Mouse (Mus musculus) macrophage (primary cell): ENCODE results near the gene Prlr. TPM values are rescaled to one million over a fixed set of nuclear protein-coding genes. Genes with fewer than 3 reads are reported as not detected.

ENCODE experiments used
- H3K27ac ChIP-seq: fragments of 350-480 bp; formaldehyde crosslinking; 2 replicates; pipeline ENCODE4 v1.9.0; 2021
- H3K36me3 ChIP-seq: fragments of 350-480 bp; formaldehyde crosslinking; 2 replicates; pipeline ENCODE4 v1.9.0; 2021; ENCODE audit errors: inconsistent target
- H3K4me3 ChIP-seq: fragments of 350-480 bp; formaldehyde crosslinking; 2 replicates; pipeline ENCODE4 v1.9.0; 2021; ENCODE audit errors: inconsistent target
- H3K79me2 ChIP-seq: fragments of 350-480 bp; formaldehyde crosslinking; 2 replicates; pipeline ENCODE4 v1.9.0; 2021; ENCODE audit errors: inconsistent target
- WGBS: methylation state at CpG from one replicate; pipeline ENCODE4 v1.1.7; 2026; ENCODE audit warnings: inconsistent platforms; ENCODE audit not compliant: missing documents; 5-methylcytosine and 5-hydroxymethylcytosine counted together
- polyA plus RNA-seq: library from polyadenylated mRNA; stranded (reverse); fragments of 250-400 nt; gene quantifications from 3 replicates; pipeline ENCODE4 v1.2.4, GENCODE M21; 2018; ENCODE audit warnings: inconsistent platforms

Prlr gene
- polyA plus RNA-seq, 1 experiment from 2014 or later, result not detected

DNA sequence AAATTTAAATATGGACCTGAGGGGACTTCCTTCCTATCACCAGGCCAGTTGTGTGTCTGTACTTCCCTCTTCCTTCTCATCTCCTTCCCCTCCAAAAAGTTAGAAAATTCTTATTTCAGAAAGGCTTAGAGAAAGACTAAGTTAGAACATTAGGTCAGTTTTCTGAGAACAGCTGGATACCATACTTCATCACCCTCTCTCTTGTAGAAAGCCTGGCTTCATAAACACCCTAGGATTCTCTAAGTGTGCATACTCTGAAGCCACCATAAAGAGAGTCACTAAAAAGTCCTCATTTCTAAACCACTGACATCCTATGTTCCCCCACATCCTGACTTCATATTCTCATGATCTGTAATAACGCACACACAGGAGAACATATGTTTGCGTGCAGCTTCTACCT lies 85.2 kb downstream of the Prlr start:
- Histone ChIP-seq H3K36me3 (no peaks in the 10 kb centered on the region), H3K79me2 (no peaks in the 10 kb centered on the region), H3K27ac (no peak overlapping the region), H3K4me3 (no peak overlapping the region)
- 100% methylated on average over 2 of the region's 2 CpGs for WGBS

DNA sequence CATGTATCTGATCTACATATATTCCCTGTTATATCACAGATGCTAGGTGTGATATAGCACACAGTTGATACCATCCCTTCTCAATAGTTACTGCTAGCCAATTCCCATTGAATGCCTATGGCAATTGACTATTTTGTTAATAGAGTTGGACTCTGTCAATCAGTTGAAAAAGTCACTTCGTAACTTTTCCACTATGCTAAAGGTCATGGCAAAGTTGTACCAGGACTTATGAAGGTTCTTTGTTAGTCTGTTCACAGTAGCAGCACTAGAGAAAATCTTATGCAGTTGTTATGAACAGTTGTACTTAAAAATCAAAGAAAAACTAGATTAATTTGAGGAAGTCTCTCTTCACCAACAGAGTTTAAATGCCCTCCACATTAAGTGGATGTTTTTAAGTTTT lies 85.6 kb downstream of the Prlr start:
- H3K4me3 ChIP-seq, result no peak overlapping the region
- no peak overlapping the region for H3K27ac ChIP-seq
- 93% methylated on average over 1 of the region's 1 CpGs for WGBS
- H3K79me2 ChIP-seq, result no peaks in the 10 kb centered on the region
- H3K36me3 ChIP-seq, result no peaks in the 10 kb centered on the region

GRCm38 (mm10) chr15:10263420-10263819 lies 86.4 kb downstream of the Prlr start:
- WGBS, result 93% methylated on average over 3 of the region's 3 CpGs
- H3K27ac ChIP-seq, result no peak overlapping the region
- no peaks in the 10 kb centered on the region for H3K36me3 ChIP-seq
- H3K4me3 ChIP-seq, result no peak overlapping the region
- H3K79me2 ChIP-seq, result no peaks in the 10 kb centered on the region

- no peak overlapping the region for H3K27ac ChIP-seq
- no peaks in the 10 kb centered on the region for H3K36me3 ChIP-seq
- WGBS, result 93% methylated on average over 5 of the region's 5 CpGs
- no peaks in the 10 kb centered on the region for H3K79me2 ChIP-seq
- H3K4me3 ChIP-seq, result no peak overlapping the region
These were observed 87.8 kb downstream of the Prlr start for GRCm38 (mm10) chr15:10264885-10265284.

DNA sequence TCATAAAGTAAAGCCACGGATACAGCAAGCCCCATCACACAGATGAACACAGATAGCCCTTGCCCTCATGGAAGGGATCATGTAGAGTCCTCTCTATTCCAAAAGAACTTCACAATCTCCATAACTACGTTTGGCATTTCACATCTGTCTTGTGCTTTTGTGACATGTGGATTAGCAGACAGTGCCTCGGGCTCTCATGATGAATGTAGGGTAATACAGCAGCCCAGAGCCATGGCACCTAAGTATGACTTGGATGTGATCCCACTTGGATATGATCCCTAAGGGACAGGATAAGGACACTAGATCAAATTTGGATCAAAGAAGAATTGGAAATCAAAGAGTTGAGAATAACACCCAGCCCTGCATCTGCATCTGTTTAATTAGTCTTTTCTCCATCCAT lies 90.2 kb downstream of the Prlr start:
- Histone ChIP-seq H3K27ac (no peak overlapping the region), H3K4me3 (no peak overlapping the region), H3K36me3 (no peaks in the 10 kb centered on the region), H3K79me2 (no peaks in the 10 kb centered on the region)
- 59% methylated on average over 3 of the region's 3 CpGs for WGBS

- Histone ChIP-seq H3K79me2 (no peaks in the 10 kb centered on the region), H3K36me3 (no peaks in the 10 kb centered on the region), H3K27ac (no peak overlapping the region), H3K4me3 (no peak overlapping the region)
These were observed 99.3 kb downstream of the Prlr start for GRCm38 (mm10) chr15:10276386-10276785.

DNA sequence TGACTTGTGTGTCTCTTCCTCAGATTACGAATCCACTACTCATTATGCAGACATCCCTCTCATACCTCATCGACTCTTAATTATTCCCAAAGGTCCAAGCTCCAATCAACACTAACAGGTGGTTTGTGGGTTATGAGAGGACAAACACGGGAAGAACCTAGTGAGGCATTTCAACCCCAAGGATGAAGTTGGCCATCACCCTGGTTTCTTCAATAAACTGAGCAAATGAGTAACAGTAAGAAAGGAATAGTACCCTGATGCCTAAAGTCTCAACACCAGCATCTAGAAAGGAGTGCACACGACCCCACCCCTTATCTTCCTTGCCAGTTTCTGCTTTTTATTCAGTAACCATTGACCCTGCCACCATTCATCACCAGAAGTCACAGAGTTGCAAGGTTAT lies 100.4 kb downstream of the Prlr start:
- H3K79me2 ChIP-seq, result no peaks in the 10 kb centered on the region
- 80% methylated on average over 4 of the region's 4 CpGs for WGBS
- no peaks in the 10 kb centered on the region for H3K36me3 ChIP-seq
- no peak overlapping the region for H3K27ac ChIP-seq
- no peak overlapping the region for H3K4me3 ChIP-seq

DNA sequence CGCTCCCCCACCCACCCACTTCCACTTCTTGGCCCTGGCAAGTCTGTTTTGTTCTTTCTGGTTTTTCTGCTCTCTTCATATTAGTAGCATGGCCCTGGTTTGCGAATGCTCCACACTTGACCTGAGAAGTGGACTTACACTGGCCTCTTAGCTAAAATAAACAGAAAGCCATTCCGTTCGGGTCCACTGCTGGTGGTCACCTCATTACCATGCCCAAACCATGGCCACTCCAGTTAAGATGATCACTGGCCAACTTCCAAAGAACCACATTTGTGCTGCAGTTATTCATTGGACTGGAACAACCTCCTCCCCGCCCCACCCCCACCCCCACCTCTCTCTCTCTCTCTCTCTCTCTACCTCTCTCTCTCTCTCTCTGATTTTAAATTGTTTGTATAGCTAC lies 104.5 kb downstream of the Prlr start:
- H3K36me3 ChIP-seq, result no peaks in the 10 kb centered on the region
- no peak overlapping the region for H3K27ac ChIP-seq
- WGBS, result 93% methylated on average over 4 of the region's 5 CpGs

GRCm38 (mm10) chr15:10283661-10284060 lies 106.6 kb downstream of the Prlr start:
- Histone ChIP-seq H3K27ac (no peak overlapping the region), H3K4me3 (no peak overlapping the region), H3K79me2 (no peaks in the 10 kb centered on the region), H3K36me3 (no peaks in the 10 kb centered on the region)

More for the DNA sequence above, 104.5 kb downstream of the Prlr start:
- Histone ChIP-seq H3K79me2 (no peaks in the 10 kb centered on the region), H3K4me3 (no peak overlapping the region)

DNA sequence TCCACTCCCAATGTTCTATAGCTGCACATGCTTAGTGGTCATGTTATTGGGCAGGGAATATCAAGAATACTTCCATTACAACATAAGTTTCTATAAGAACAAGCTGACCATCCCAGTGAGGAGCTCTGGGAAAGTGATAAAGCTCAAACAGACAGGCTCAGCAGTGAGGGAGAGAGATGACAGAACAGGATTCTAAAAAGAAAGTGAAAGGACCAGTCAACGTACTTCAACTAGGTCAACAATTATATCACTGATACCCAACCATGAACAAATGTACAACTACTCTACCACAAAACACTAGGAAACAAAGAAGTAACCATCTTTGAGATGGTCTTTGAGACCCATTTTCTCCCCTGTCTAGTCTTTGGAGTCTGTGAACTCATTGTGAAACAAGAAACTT lies 119.5 kb downstream of the Prlr start:
- 63% methylated on average over 1 of the region's 1 CpGs for WGBS
- Histone ChIP-seq H3K27ac (no peak overlapping the region), H3K4me3 (no peak overlapping the region), H3K79me2 (no peaks in the 10 kb centered on the region), H3K36me3 (no peaks in the 10 kb centered on the region)

DNA sequence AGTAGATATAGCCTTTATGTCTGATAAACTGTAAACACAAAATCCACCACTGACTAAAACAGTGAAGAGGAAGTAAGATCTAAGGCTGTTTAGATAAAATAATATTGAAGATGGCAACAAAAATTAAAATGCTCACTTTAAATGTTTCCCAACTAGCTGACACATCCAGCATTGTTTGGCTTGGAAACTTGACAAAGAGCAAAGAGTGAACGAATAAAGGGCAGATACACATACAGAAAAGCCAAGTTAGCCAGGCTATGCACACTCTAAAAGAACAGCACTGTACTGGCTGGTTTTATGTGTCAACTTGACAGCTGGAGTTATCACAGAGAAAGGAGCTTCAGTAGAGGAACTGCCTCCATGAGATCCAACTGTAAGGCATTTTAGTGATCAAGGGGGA lies 121.0 kb downstream of the Prlr start:
- H3K79me2 ChIP-seq, result no peaks in the 10 kb centered on the region
- no peak overlapping the region for H3K4me3 ChIP-seq
- no peak overlapping the region for H3K27ac ChIP-seq
- 86% methylated on average over 1 of the region's 1 CpGs for whole genome bisulfite sequencing
- no peaks in the 10 kb centered on the region for H3K36me3 ChIP-seq

- H3K79me2 ChIP-seq, result no peaks in the 10 kb centered on the region
- no peak overlapping the region for H3K4me3 ChIP-seq
These were observed 122.4 kb downstream of the Prlr start for GRCm38 (mm10) chr15:10299467-10299866.

GRCm38 (mm10) chr15:10306461-10306860 lies 129.4 kb downstream of the Prlr start:
- Histone ChIP-seq H3K36me3 (no peaks in the 10 kb centered on the region), H3K27ac (no peak overlapping the region), H3K4me3 (no peak overlapping the region), H3K79me2 (no peaks in the 10 kb centered on the region)
- WGBS, result 100% methylated on average over 1 of the region's 1 CpGs

More at GRCm38 (mm10) chr15:10299467-10299866, 122.4 kb downstream of the Prlr start:
- WGBS, result 82% methylated on average over 3 of the region's 3 CpGs
- H3K36me3 ChIP-seq, result no peaks in the 10 kb centered on the region
- H3K27ac ChIP-seq, result no peak overlapping the region

DNA sequence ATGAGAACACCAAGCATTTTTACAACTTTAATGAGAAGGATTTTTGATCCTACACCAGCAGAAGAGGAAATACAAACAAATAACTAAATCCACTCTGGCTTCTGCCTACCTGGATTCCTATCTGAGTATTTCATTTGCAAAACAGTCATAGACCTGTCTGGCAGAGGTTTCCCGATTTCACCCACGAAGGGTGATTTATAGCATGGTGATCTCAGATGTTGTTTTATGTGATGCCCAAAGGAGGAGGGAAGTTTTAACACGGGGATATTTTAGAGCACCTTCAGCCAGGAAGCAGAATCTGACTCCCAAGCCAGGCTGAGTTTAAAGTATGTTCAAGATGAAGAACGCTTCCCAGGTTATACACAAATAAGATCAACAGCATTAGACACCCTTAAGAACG lies 134.8 kb downstream of the Prlr start:
- 69% methylated on average over 5 of the region's 5 CpGs for WGBS
- Histone ChIP-seq H3K4me3 (no peak overlapping the region), H3K27ac (no peak overlapping the region)

GRCm38 (mm10) chr15:10313522-10314455 lies 136.8 kb downstream of the Prlr start:
- no peak overlapping the region for H3K4me3 ChIP-seq
- no peak overlapping the region for H3K27ac ChIP-seq
- 52% methylated on average over 6 of the region's 7 CpGs for WGBS
- H3K36me3 ChIP-seq, result no peaks in the 10 kb centered on the region
- no peaks in the 10 kb centered on the region for H3K79me2 ChIP-seq

More for the DNA sequence above, 134.8 kb downstream of the Prlr start:
- no peaks in the 10 kb centered on the region for H3K79me2 ChIP-seq
- H3K36me3 ChIP-seq, result no peaks in the 10 kb centered on the region

DNA sequence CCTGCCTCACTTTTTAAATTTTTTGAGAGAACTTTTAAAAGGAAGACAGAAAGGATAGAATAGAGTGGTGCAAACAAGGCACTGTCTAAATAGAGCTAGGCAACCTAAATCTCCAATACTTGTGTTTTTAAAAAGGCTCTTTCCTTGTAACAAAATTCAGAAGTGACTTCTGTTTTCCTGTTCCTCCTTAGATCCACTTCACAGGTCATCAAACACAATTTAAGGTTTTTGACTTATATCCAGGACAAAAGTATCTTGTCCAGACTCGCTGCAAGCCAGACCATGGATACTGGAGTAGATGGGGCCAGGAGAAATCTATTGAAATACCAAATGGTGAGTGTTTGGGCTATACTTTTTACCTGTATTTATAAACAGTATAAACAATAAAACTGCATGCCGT lies 148.0 kb downstream of the Prlr start, which contains the start of gene Gm21973:
Gene Gm21973 (plus strand): TSS at position 301 of the 400 bp plus-strand sequence.
- no peak within 1 kb of the TSS for H3K27ac ChIP-seq
- no peaks in the 10 kb centered on the region for H3K79me2 ChIP-seq
- H3K4me3 ChIP-seq, result no peak within 1 kb of the TSS
- H3K36me3 ChIP-seq, result no peaks in the 10 kb centered on the region
- 94% methylated on average over 2 of the region's 2 CpGs for WGBS
